Mouse (Mus musculus): ENCODE results near the gene Frmd4b. TPM values are rescaled to one million over a fixed set of nuclear protein-coding genes. Genes with fewer than 3 reads are reported as not detected.

The Frmd4b gene
- polyA plus RNA-seq, 2 experiments, result 5.7 to 6.4 TPM

- no peaks in the 10 kb centered on the region for H3K9me3 ChIP-seq (ENCODE audit: control insufficient read depth, low read length)
- H3K27ac ChIP-seq, result no peak overlapping the region
- no peak for DNase-seq (ENCODE audit: low read depth in 3 of 3, low spot score in 3 of 3)
- no peak for ATAC-seq (ENCODE audit: insufficient read depth)
- H3K36me3 ChIP-seq (replicated peaks; ENCODE audit: control insufficient read depth, insufficient read depth, low read depth), result no peaks in the 10 kb centered on the region
- H3K27me3 ChIP-seq (ENCODE audit: control insufficient read depth, insufficient read depth, low read length), result peaks cover 25% of the 10 kb centered on the region
- no peak overlapping the region for H3K4me2 ChIP-seq (ENCODE audit: low read depth)
- H3K4me3 ChIP-seq (ENCODE audit: insufficient read depth in 1 of 2, low read depth in 2 of 2, low read length in 2 of 2), result no peak overlapping the region
- H3K4me1 ChIP-seq (replicated peaks; ENCODE audit: control insufficient read depth in 2 of 2, insufficient read depth in 2 of 2, low read length in 1 of 2), result no peaks in the 10 kb centered on the region
- TF ChIP-seq EP300 (IDR thresholded peaks at IDR 0.05; ENCODE audit: low read depth), result no peak
- TF ChIP-seq CTCF (IDR thresholded peaks at IDR 0.05; ENCODE audit: low read depth), result no peak
- H3K9ac ChIP-seq (replicated peaks), result no peak overlapping the region
Measured at GRCm38 (mm10) chr6:97614179-97614578, 3.2 kb downstream of the Frmd4b start.

DNA sequence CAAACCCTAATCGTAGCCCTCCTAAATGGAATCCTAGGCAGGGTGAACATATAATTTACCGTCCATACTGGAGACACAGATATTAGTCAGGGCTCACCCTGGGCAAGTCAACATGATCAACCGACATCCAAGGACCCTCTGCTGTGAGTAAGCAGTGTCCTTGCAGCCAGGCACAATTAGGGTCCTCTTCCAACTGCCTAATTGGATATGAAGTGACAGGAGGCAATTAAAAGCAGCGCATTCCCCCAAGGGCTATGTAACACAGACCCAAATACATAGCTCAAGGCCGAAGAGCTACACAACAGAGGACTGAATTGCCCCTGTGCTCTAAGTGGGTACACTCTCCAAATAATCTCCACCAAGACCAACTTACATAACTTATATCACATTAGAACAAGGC lies 4.5 kb downstream of the Frmd4b start:
- peaks cover 23% of the 10 kb centered on the region for H3K27me3 ChIP-seq (ENCODE audit: control insufficient read depth, insufficient read depth, low read length)
- DNase-seq (ENCODE audit: low read depth in 3 of 3, low spot score in 3 of 3) (no peak), ATAC-seq (ENCODE audit: insufficient read depth) (no peak)
- no peaks in the 10 kb centered on the region for H3K36me3 ChIP-seq (replicated peaks; ENCODE audit: control insufficient read depth, insufficient read depth, low read depth)
- H3K9ac ChIP-seq (replicated peaks), result no peak overlapping the region
- no peak overlapping the region for H3K4me3 ChIP-seq (ENCODE audit: insufficient read depth in 1 of 2, low read depth in 2 of 2, low read length in 2 of 2)
- H3K9me3 ChIP-seq (ENCODE audit: control insufficient read depth, low read length), result no peaks in the 10 kb centered on the region
- no peaks in the 10 kb centered on the region for H3K4me1 ChIP-seq (replicated peaks; ENCODE audit: control insufficient read depth in 2 of 2, insufficient read depth in 2 of 2, low read length in 1 of 2)
- H3K27ac ChIP-seq, result no peak overlapping the region
- H3K4me2 ChIP-seq (ENCODE audit: low read depth), result no peak overlapping the region
- TF ChIP-seq EP300 (IDR thresholded peaks at IDR 0.05; ENCODE audit: low read depth), result no peak
- TF ChIP-seq CTCF (IDR thresholded peaks at IDR 0.05; ENCODE audit: low read depth), result no peak
- 68% methylated on average over 5 of the region's 5 CpGs for WGBS (ENCODE audit: insufficient replicate concordance)

DNA sequence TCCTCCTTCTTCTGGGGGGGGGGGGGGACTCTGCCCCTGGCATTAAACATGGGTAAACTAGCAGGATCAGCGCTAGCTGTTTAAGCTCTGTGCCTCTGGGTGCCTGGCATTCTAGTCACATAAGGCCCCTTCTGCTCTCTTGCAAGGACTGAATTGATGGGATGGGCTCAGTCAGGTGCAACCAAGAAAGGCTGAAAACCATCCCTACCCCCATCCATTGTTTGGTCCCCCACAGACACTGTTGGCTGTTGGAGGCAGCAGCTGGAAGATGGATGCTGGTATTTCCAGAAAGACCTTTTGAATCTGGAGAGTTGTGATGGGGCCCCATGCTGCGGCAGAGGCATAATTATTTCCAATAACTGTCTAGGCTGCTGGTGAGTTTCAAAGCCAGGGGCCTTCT lies 7.3 kb downstream of the Frmd4b start:
- 79% methylated on average over 2 of the region's 2 CpGs for WGBS (ENCODE audit: insufficient replicate concordance)
- no peak for DNase-seq (ENCODE audit: low read depth in 3 of 3, low spot score in 3 of 3)
- ATAC-seq (ENCODE audit: insufficient read depth), result no peak

DNA sequence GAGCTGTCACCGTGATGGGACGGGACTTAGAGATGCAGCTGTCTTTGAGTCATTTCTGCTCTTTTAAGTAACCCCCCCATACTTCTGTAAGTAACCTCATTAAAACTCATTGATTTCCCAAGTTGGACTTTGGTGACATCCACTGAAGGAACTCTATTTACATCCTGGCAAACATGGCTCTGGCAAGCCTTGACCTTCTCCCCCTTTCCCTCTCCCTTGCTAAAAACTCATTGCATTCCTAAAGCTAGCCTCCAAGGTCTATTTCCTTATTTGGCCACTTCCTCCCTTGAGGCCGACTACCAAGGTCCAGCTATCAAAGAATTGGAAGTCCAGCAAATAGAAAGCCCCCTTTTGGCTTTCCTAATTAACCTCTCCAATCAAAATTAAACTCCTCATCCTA lies 9.7 kb downstream of the Frmd4b start:
- no peaks in the 10 kb centered on the region for H3K36me3 ChIP-seq (replicated peaks; ENCODE audit: control insufficient read depth, insufficient read depth, low read depth)
- H3K9ac ChIP-seq (replicated peaks), result no peak overlapping the region
- ATAC-seq (ENCODE audit: insufficient read depth), result no peak
- H3K4me2 ChIP-seq (ENCODE audit: low read depth), result no peak overlapping the region
- H3K27ac ChIP-seq, result no peak overlapping the region
- no peaks in the 10 kb centered on the region for H3K9me3 ChIP-seq (ENCODE audit: control insufficient read depth, low read length)
- no peak for TF ChIP-seq CTCF (IDR thresholded peaks at IDR 0.05; ENCODE audit: low read depth)
- TF ChIP-seq EP300 (IDR thresholded peaks at IDR 0.05; ENCODE audit: low read depth), result no peak
- H3K27me3 ChIP-seq (ENCODE audit: control insufficient read depth, insufficient read depth, low read length), result no peaks in the 10 kb centered on the region
- H3K4me1 ChIP-seq (replicated peaks; ENCODE audit: control insufficient read depth in 2 of 2, insufficient read depth in 2 of 2, low read length in 1 of 2), result 0 out of 4 replicates have a peak, but pooled peaks cover 0 to 2% of the 10 kb centered on the region in 2 experiments
- H3K4me3 ChIP-seq (ENCODE audit: insufficient read depth in 1 of 2, low read depth in 2 of 2, low read length in 2 of 2), result no peak overlapping the region
- WGBS (ENCODE audit: insufficient replicate concordance), result 46% methylated on average over 3 of the region's 3 CpGs
- no peak for DNase-seq (ENCODE audit: low read depth in 3 of 3, low spot score in 3 of 3)

More for the DNA sequence above, 7.3 kb downstream of the Frmd4b start:
- Histone ChIP-seq H3K27me3 (ENCODE audit: control insufficient read depth, insufficient read depth, low read length) (peaks cover under 1% of the 10 kb centered on the region; the same call in 1 of the 2 replicates), H3K9ac (replicated peaks) (no peak overlapping the region), H3K4me3 (ENCODE audit: insufficient read depth in 1 of 2, low read depth in 2 of 2, low read length in 2 of 2) (no peak overlapping the region), H3K36me3 (replicated peaks; ENCODE audit: control insufficient read depth, insufficient read depth, low read depth) (no peaks in the 10 kb centered on the region), H3K9me3 (ENCODE audit: control insufficient read depth, low read length) (no peaks in the 10 kb centered on the region), H3K27ac (no peak overlapping the region), H3K4me1 (replicated peaks; ENCODE audit: control insufficient read depth in 2 of 2, insufficient read depth in 2 of 2, low read length in 1 of 2) (0 out of 4 replicates have a peak, but pooled peaks cover 0 to 2% of the 10 kb centered on the region in 2 experiments), H3K4me2 (ENCODE audit: low read depth) (no peak overlapping the region)
- TF ChIP-seq CTCF (IDR thresholded peaks at IDR 0.05; ENCODE audit: low read depth) (no peak), EP300 (IDR thresholded peaks at IDR 0.05; ENCODE audit: low read depth) (no peak)

- H3K4me2 ChIP-seq (ENCODE audit: low read depth), result no peak overlapping the region
- no peaks in the 10 kb centered on the region for H3K27me3 ChIP-seq (ENCODE audit: control insufficient read depth, insufficient read depth, low read length)
- no peaks in the 10 kb centered on the region for H3K9me3 ChIP-seq (ENCODE audit: control insufficient read depth, low read length)
- ATAC-seq (ENCODE audit: insufficient read depth) (no peak), DNase-seq (ENCODE audit: low read depth in 3 of 3, low spot score in 3 of 3) (no peak)
- H3K27ac ChIP-seq, result no peak overlapping the region
- H3K36me3 ChIP-seq (replicated peaks; ENCODE audit: control insufficient read depth, insufficient read depth, low read depth), result no peaks in the 10 kb centered on the region
- no peak overlapping the region for H3K9ac ChIP-seq (replicated peaks)
- no peak for TF ChIP-seq CTCF (IDR thresholded peaks at IDR 0.05; ENCODE audit: low read depth)
- TF ChIP-seq EP300 (IDR thresholded peaks at IDR 0.05; ENCODE audit: low read depth), result no peak
- no peak overlapping the region for H3K4me3 ChIP-seq (ENCODE audit: insufficient read depth in 1 of 2, low read depth in 2 of 2, low read length in 2 of 2)
- WGBS (ENCODE audit: insufficient replicate concordance), result 66% methylated on average over 3 of the region's 3 CpGs
- H3K4me1 ChIP-seq (replicated peaks; ENCODE audit: control insufficient read depth in 2 of 2, insufficient read depth in 2 of 2, low read length in 1 of 2), result no peaks in the 10 kb centered on the region
Measured at GRCm38 (mm10) chr6:97595218-97595617, 22.1 kb downstream of the Frmd4b start.

Data from liver, embryonic 14.5 days (tissue).